In genomic region chr17:27839469-27840252, GRCm38 (mm10) we compare ENCODE assay signal across 8 mouse cellular contexts. TPM values are rescaled to one million over a fixed set of nuclear protein-coding genes. Genes with fewer than 3 reads are reported as not detected.
DNase-seq lines count a peak whose midpoint lies in the region; ATAC-seq lines count a peak whose summit lies in the region.

No protein-coding gene starts in this region.

- peak; percentile 100 for ATAC-seq in megakaryocyte progenitor cell, adult 5-6 weeks (replicated peaks; ENCODE audit: poor library complexity)

- peak; percentile 98 for DNase-seq in adipocyte (ENCODE audit: low spot score)
- peak; percentile 99 for DNase-seq in embryo, embryonic 10 days (ENCODE audit: low spot score)
- peak; percentile 93 for DNase-seq in gastrocnemius, postnatal 10 days
- DNase-seq in induced T-regulatory cell, adult 2 months (ENCODE audit: low read depth) = peak; percentile 97
- peak; percentile 92 to 97 for DNase-seq in left cerebral cortex, adult 9 months (ENCODE audit: low spot score in 2 of 2)
- DNase-seq in right cerebral cortex, postnatal 14 days = peak; percentile 93
- DNase-seq in urinary bladder, postnatal 36 days (ENCODE audit: low spot score in 2 of 2) = peak; percentile 91 to 96

RNA-seq across cellular contexts. Expression of gene Snrpc, which starts 1.7 kb away (rescaled TPM):
- 10 to 100 TPM; 93.1 to 94.1 TPM for total RNA-seq in gastrocnemius, postnatal 10 days (2021)
- 147 and 154 TPM in 2 replicates for total RNA-seq in megakaryocyte progenitor cell, adult 5-6 weeks (2015)
- 128 and 132 TPM in 2 replicates for total RNA-seq in megakaryocyte progenitor cell, adult 5-6 weeks (2017)

RNA-seq across cellular contexts. Expression of gene Uhrf1bp1, which starts 16.6 kb away (rescaled TPM):
- 10 to 100 TPM; 15.0 to 20.4 TPM for total RNA-seq in gastrocnemius, postnatal 10 days (2021)
- 6.0 and 8.1 TPM in 2 replicates for total RNA-seq in megakaryocyte progenitor cell, adult 5-6 weeks (2015)
- total RNA-seq in megakaryocyte progenitor cell, adult 5-6 weeks (2017) = 8.4 and 9.3 TPM in 2 replicates

RNA-seq across cellular contexts. Expression of gene D17Wsu92e, which starts 19.2 kb away (rescaled TPM):
- 10 to 100 TPM; 76.7 to 78.6 TPM for total RNA-seq in gastrocnemius, postnatal 10 days (2021)
- total RNA-seq in megakaryocyte progenitor cell, adult 5-6 weeks (2015) = 27.6 and 32.4 TPM in 2 replicates
- 46.4 and 57.5 TPM in 2 replicates for total RNA-seq in megakaryocyte progenitor cell, adult 5-6 weeks (2017)

Comparison
In these comparisons a context has a peak if more than half of its experiments do, and no peak if none do; other contexts are left out.
1. Peak in every context shown above with its lines: DNase-seq and ATAC-seq.